Comparison of ENCODE assay signal across 12 mouse cellular contexts in the genomic region with DNA sequence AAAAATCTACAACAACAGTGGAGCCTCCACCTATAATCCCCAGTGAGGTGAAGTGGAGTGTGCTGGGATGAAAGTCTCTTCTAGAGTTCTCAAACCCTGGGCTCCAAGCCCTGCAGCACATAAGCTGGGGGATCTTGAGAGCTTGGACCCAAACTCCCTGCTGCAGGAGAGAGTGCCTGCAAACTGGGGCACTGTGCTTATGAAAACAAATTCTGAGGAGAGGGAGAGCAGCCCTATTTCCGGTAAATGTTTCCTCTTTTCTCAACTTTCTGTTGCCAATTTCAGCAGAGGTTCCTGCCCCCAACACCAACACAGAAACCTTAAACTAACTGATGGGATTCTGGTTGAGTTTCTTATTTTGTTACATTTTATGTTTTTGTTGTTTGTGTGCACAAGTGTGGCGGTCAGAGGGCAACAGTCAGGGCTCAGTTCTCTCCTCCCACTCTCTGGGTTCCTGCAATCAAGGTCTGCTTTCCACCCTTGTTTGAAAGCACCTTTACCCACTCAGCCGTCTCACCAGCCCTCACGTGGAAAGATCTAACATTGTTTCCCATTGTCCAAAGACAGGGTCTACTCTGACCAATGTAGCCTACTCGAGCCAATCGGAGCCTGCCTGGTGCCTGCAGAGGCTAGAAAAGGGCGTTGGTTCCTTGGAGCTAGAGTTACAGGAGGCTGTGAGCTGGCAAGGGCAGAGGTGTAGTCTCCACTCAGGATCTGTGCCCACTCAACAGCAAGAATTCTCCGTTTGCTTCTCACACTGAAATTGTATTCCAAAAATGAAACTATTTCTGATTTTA. TPM values are rescaled to one million over a fixed set of nuclear protein-coding genes. Genes with fewer than 3 reads are reported as not detected.
A peak's percentile ranks its signal among the peaks of the same experiment; 100 is the strongest.
DNase-seq lines count a peak whose midpoint lies in the region; ATAC-seq and TF ChIP-seq lines count a peak whose summit lies in the region.
"Had no signal": no experiment of that assay in that cellular context is flagged by ENCODE, and none has a peak within 500 bp of the region (broad histone marks: within the 10 kb centered on the region; RNA-seq: fewer than 3 reads in every experiment).

No protein-coding gene starts in this region.

- peak overlapping the region; percentile 57 for H3K27ac ChIP-seq in kidney, embryonic 16.5 days (ENCODE audit: low read length)
- H3K27ac ChIP-seq in stomach, embryonic 14.5 days (ENCODE audit: low read length) = 0 out of 2 replicates have a peak overlapping the region, but pooled peaks have one; percentile 33
- H3K27ac ChIP-seq: forebrain, embryonic 15.5 days; hindbrain, embryonic 12.5 days had no signal

- ATAC-seq in kidney, embryonic 16.5 days (ENCODE audit: low FRiP score, low TSS enrichment) = no peak
- ATAC-seq in G1E (ENCODE audit: extremely low read depth, insufficient number of reproducible peaks, low FRiP score, poor library complexity, severe bottlenecking) = no peak
- ATAC-seq in stomach, embryonic 14.5 days (ENCODE audit: insufficient number of reproducible peaks, insufficient read depth, low FRiP score, low read depth) = no peak
- ATAC-seq: forebrain, embryonic 15.5 days had no signal

- H3K27me3 ChIP-seq in kidney, embryonic 16.5 days (ENCODE audit: insufficient read depth, low read length) = no peaks in the 10 kb centered on the region
- H3K27me3 ChIP-seq in G1E (ENCODE audit: insufficient read depth, low read length) = no peaks in the 10 kb centered on the region
- H3K27me3 ChIP-seq in stomach, embryonic 14.5 days (ENCODE audit: control insufficient read depth, insufficient read depth, low read length) = no peaks in the 10 kb centered on the region
- H3K27me3 ChIP-seq: forebrain, embryonic 15.5 days; hindbrain, embryonic 12.5 days had no signal

- H3K4me2 ChIP-seq in kidney, embryonic 16.5 days (replicated peaks; ENCODE audit: low read depth, low read length) = 0 out of 2 replicates have a peak overlapping the region, but pooled peaks have one; percentile 2
- H3K4me2 ChIP-seq in stomach, embryonic 14.5 days (replicated peaks; ENCODE audit: low read depth, low read length) = no peak overlapping the region
- H3K4me2 ChIP-seq: forebrain, embryonic 15.5 days; hindbrain, embryonic 12.5 days had no signal

- no peak for DNase-seq in kidney, adult 8-10 months
- no peak for DNase-seq in G1E (ENCODE audit: low spot score)
- peak; percentile 68 for DNase-seq in induced T-regulatory cell, adult 2 months (ENCODE audit: low read depth)
- DNase-seq in embryo, embryonic 9.5 days (ENCODE audit: extremely low spot score) = no peak
- DNase-seq in right cerebral cortex, postnatal 14 days = no peak
- DNase-seq: cerebellum, postnatal 10 days; retina, postnatal 1 day had no signal

- H3K4me1 ChIP-seq in kidney, embryonic 16.5 days (ENCODE audit: insufficient read depth, low read length) = peaks cover 19% of the 10 kb centered on the region
- peaks cover 47% of the 10 kb centered on the region for H3K4me1 ChIP-seq in G1E (ENCODE audit: insufficient read depth, low read depth, low read length)
- H3K4me1 ChIP-seq in stomach, embryonic 14.5 days (ENCODE audit: control insufficient read depth, insufficient read depth, low read length) = peaks cover 7% of the 10 kb centered on the region; the same call in 1 of the 2 replicates

- H3K9ac ChIP-seq in kidney, embryonic 16.5 days (replicated peaks; ENCODE audit: low read length) = 0 out of 2 replicates have a peak overlapping the region, but pooled peaks have one; percentile 7
- no peak overlapping the region for H3K9ac ChIP-seq in stomach, embryonic 14.5 days (replicated peaks; ENCODE audit: low read depth, low read length)
- H3K9ac ChIP-seq: forebrain, embryonic 15.5 days; hindbrain, embryonic 12.5 days had no signal

- no peaks in the 10 kb centered on the region for H3K9me3 ChIP-seq in kidney, embryonic 16.5 days (ENCODE audit: low read length)
- H3K9me3 ChIP-seq in G1E (replicated peaks) = no peaks in the 10 kb centered on the region
- H3K9me3 ChIP-seq in stomach, embryonic 14.5 days (ENCODE audit: control insufficient read depth, low read depth, low read length) = no peaks in the 10 kb centered on the region
- H3K9me3 ChIP-seq: forebrain, embryonic 15.5 days; hindbrain, embryonic 12.5 days had no signal

- H3K4me3 ChIP-seq in kidney, embryonic 16.5 days (ENCODE audit: low read length) = no peak overlapping the region
- H3K4me3 ChIP-seq in G1E (ENCODE audit: low read depth, low read length) = peak overlapping the region; percentile 31; the same call in 1 of the 2 replicates
- H3K4me3 ChIP-seq in stomach, embryonic 14.5 days (ENCODE audit: low read depth, low read length) = no peak overlapping the region
- H3K4me3 ChIP-seq: forebrain, embryonic 15.5 days; hindbrain, embryonic 12.5 days had no signal

- 32% methylated on average over 8 of the region's 8 CpGs for WGBS in kidney, embryonic 16.5 days
- 62% methylated on average over 8 of the region's 8 CpGs for WGBS in stomach, embryonic 14.5 days

- TF ChIP-seq CTCF in G1E (IDR thresholded peaks at IDR 0.05; ENCODE audit: low read depth, low read length) = no peak

- H3K36me3 ChIP-seq in kidney, embryonic 16.5 days (ENCODE audit: insufficient read depth, low read length) = no peaks in the 10 kb centered on the region
- peaks cover 15% of the 10 kb centered on the region for H3K36me3 ChIP-seq in G1E (replicated peaks)
- H3K36me3 ChIP-seq in stomach, embryonic 14.5 days (ENCODE audit: control insufficient read depth, insufficient read depth, low read length) = peaks cover 3% of the 10 kb centered on the region; the same call in 1 of the 2 replicates

RNA-seq across cellular contexts. Expression of gene Oaz1, which starts 2.4 kb away (rescaled TPM):
- polyA plus RNA-seq in kidney, embryonic 16.5 days (2015; fragmentation: Nextera tagmentation; extraction: Ambion mirVana) = 1,744 and 2,086 TPM in 2 replicates
- 310 and 444 TPM in 2 replicates for total RNA-seq in G1E (2014; fragmentation: Nextera tagmentation)
- 228 and 347 TPM in 2 replicates for total RNA-seq in G1E (2017)
- 1,655 and 2,091 TPM in 2 replicates for polyA plus RNA-seq in G1E (2012)
- polyA plus RNA-seq in stomach, embryonic 14.5 days (2014; fragmentation: Nextera tagmentation; extraction: Ambion mirVana) = 1,724 and 1,898 TPM in 2 replicates

RNA-seq across cellular contexts. Expression of gene Jsrp1, which starts 10.7 kb away (rescaled TPM):
- 4.5 and 4.6 TPM in 2 replicates for polyA plus RNA-seq in kidney, embryonic 16.5 days (2015; fragmentation: Nextera tagmentation; extraction: Ambion mirVana)
- total RNA-seq in G1E (2014; fragmentation: Nextera tagmentation) = not detected in 2 replicates
- not detected in 2 replicates for total RNA-seq in G1E (2017)
- polyA plus RNA-seq in G1E (2012) = 0.07 and 0.09 TPM in 2 replicates
- polyA plus RNA-seq in stomach, embryonic 14.5 days (2014; fragmentation: Nextera tagmentation; extraction: Ambion mirVana) = 0.45 and 1.4 TPM in 2 replicates
- total RNA-seq: monocyte, adult 5-6 weeks had no signal

RNA-seq across cellular contexts. Expression of gene Amh, which starts 19.0 kb away (rescaled TPM):
- 0.70 TPM in 1 of 2 replicates, not detected in the other for polyA plus RNA-seq in kidney, embryonic 16.5 days (2015; fragmentation: Nextera tagmentation; extraction: Ambion mirVana)
- 1.7 and 1.8 TPM in 2 replicates for total RNA-seq in G1E (2014; fragmentation: Nextera tagmentation)
- total RNA-seq in G1E (2017) = 0.17 and 0.27 TPM in 2 replicates
- polyA plus RNA-seq in G1E (2012) = 1.6 and 1.8 TPM in 2 replicates
- not detected in 2 replicates for polyA plus RNA-seq in stomach, embryonic 14.5 days (2014; fragmentation: Nextera tagmentation; extraction: Ambion mirVana)
- total RNA-seq: monocyte, adult 5-6 weeks had no signal
- polyA plus RNA-seq: hindbrain, embryonic 12.5 days had no signal

RNA-seq across cellular contexts. Expression of gene Lingo3, which starts 19.8 kb away (rescaled TPM):
- polyA plus RNA-seq in kidney, embryonic 16.5 days (2015; fragmentation: Nextera tagmentation; extraction: Ambion mirVana) = 0.66 and 0.71 TPM in 2 replicates
- not detected in 2 replicates for total RNA-seq in G1E (2014; fragmentation: Nextera tagmentation)
- total RNA-seq in G1E (2017) = 0.05 and 0.06 TPM in 2 replicates
- polyA plus RNA-seq in G1E (2012) = not detected in 2 replicates
- 0.07 and 0.23 TPM in 2 replicates for polyA plus RNA-seq in stomach, embryonic 14.5 days (2014; fragmentation: Nextera tagmentation; extraction: Ambion mirVana)
- total RNA-seq: monocyte, adult 5-6 weeks had no signal

RNA-seq across cellular contexts. Expression of gene Plekhj1, which starts 25.6 kb away (rescaled TPM):
- polyA plus RNA-seq in kidney, embryonic 16.5 days (2015; fragmentation: Nextera tagmentation; extraction: Ambion mirVana) = 123 and 129 TPM in 2 replicates
- total RNA-seq in G1E (2014; fragmentation: Nextera tagmentation) = 122 and 192 TPM in 2 replicates
- total RNA-seq in G1E (2017) = 58.1 and 68.0 TPM in 2 replicates
- polyA plus RNA-seq in G1E (2012) = 285 and 325 TPM in 2 replicates
- 110 and 116 TPM in 2 replicates for polyA plus RNA-seq in stomach, embryonic 14.5 days (2014; fragmentation: Nextera tagmentation; extraction: Ambion mirVana)
